Mouse (Mus musculus) hindbrain, embryonic 14.5 days (tissue): Measurements from ENCODE around the gene Camk1. TPM values are rescaled to one million over a fixed set of nuclear protein-coding genes. Genes with fewer than 3 reads are reported as not detected.

Source experiments
- ATAC-seq: fragments of 200-750 bp; cut with Nextera tagmentation; 2 replicates; pipeline ENCODE4 v1.8.0; 2017; ENCODE audit warnings: moderate number of reproducible peaks, mild to moderate bottlenecking, moderate TSS enrichment, moderate library complexity; ENCODE audit not compliant: low FRiP score
- DNase-seq: peaks from one replicate; pipeline ENCODE4 v3.0.0-alpha.2; 2015; ENCODE audit warnings: low spot score
- H3K27ac ChIP-seq: fragments of 300-500 bp; sonication (generic); 2 replicates; pipeline ENCODE4 v1.5.1; 2014; ENCODE audit warnings: mild to moderate bottlenecking, moderate library complexity
- H3K27me3 ChIP-seq: fragments of 300-500 bp; sonication (generic); 2 replicates; pipeline ENCODE4 v1.6.1; 2014; ENCODE audit warnings: mild to moderate bottlenecking, low read length, mixed read lengths; ENCODE audit not compliant: control insufficient read depth, insufficient read depth
- H3K36me3 ChIP-seq: fragments of 300-500 bp; sonication (generic); replicated peaks from 2 replicates; pipeline ENCODE4 v1.6.1; 2014; ENCODE audit not compliant: control insufficient read depth, insufficient read depth
- H3K4me1 ChIP-seq: fragments of 300-500 bp; sonication (generic); replicated peaks from 2 replicates; pipeline ENCODE4 v1.6.1; 2014; ENCODE audit warnings: antibody characterized with exemption, low read length, mixed read lengths; ENCODE audit not compliant: control insufficient read depth, insufficient read depth
- H3K4me2 ChIP-seq: fragments of 300-500 bp; sonication (generic); replicated peaks from 2 replicates; pipeline ENCODE4 v1.6.1; 2014; ENCODE audit warnings: mild to moderate bottlenecking, moderate library complexity
- H3K4me3 ChIP-seq: fragments of 300-500 bp; sonication (generic); replicated peaks from 2 replicates; pipeline ENCODE4 v1.5.1; 2014; ENCODE audit warnings: mild to moderate bottlenecking, low read length
- H3K9ac ChIP-seq: fragments of 300-500 bp; sonication (generic); 2 replicates; pipeline ENCODE4 v1.6.1; 2014
- H3K9me3 ChIP-seq: fragments of 300-500 bp; sonication (generic); 2 replicates; pipeline ENCODE4 v1.6.1; 2016; ENCODE audit warnings: low read length; ENCODE audit not compliant: control insufficient read depth
- WGBS: fragments of 180-500 bp; shearing (Covaris S2); extraction: QIAGEN DNeasy Blood & Tissue Kit; methylation state at CpG from one replicate; pipeline ENCODE4 v1.1.7; 2014; 5-methylcytosine and 5-hydroxymethylcytosine counted together
- polyA plus RNA-seq: library from polyadenylated mRNA; unstranded; fragments of >200 nt; fragmentation: Nextera tagmentation; extraction: Ambion mirVana; gene quantifications from 2 replicates; pipeline ENCODE4 v1.2.1, GENCODE M21; 2014

The Camk1 gene
- polyA plus RNA-seq, 1 experiment from 2014 or later, result 111 TPM

DNA sequence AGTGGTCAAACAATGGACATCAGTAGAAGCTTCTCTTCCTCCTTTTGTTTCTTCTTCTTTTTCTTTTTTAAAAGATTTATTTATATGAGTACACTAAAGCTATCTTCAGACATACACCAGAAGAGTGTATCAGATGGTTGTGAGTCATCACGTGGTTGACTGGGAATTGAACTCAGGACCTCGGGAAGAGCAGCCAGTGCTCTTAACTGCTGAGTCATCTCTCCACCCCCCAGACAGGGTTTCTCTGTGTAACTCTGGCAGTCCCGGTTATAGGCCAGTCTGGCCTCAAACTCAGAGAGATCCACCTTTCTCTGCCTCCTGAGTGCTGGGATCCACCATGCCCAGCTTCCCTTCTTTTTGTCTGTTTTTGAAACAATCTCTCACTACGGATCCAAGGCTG, 47.1 kb downstream of the Camk1 start:
- ATAC-seq (no peak), DNase-seq (no peak)
- H3K4me3 ChIP-seq, result no peak overlapping the region
- H3K4me2 ChIP-seq, result no peak overlapping the region
- H3K4me1 ChIP-seq, result no peaks in the 10 kb centered on the region
- H3K9me3 ChIP-seq, result no peaks in the 10 kb centered on the region
- no peak overlapping the region for H3K27ac ChIP-seq
- H3K9ac ChIP-seq, result no peak overlapping the region
- H3K36me3 ChIP-seq, result no peaks in the 10 kb centered on the region
- H3K27me3 ChIP-seq, result no peaks in the 10 kb centered on the region
- WGBS, result 72% methylated on average over 4 of the region's 4 CpGs

DNA sequence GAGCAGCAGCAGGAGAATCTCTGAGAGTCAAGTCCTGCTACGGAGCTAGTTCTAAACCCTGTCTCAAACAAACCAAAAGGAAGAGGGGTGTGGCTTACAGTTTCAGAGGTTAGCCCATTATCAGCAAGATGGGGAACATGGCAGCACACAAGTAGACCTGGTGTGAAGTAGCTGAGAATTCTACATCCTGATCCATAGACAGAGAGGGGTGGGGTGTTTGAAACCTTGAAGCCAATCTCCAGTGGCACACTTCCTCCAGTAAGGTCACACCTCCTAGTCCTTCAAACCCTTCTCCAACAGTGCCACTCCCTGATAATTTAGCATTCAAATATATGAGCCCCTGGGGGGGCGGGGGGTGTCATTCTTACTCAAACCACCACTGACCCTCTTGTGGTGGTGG, 47.7 kb downstream of the Camk1 start:
- Histone ChIP-seq H3K9me3 (no peaks in the 10 kb centered on the region), H3K9ac (no peak overlapping the region), H3K4me3 (no peak overlapping the region), H3K4me1 (no peaks in the 10 kb centered on the region), H3K36me3 (no peaks in the 10 kb centered on the region), H3K4me2 (no peak overlapping the region), H3K27me3 (no peaks in the 10 kb centered on the region), H3K27ac (no peak overlapping the region)
- DNase-seq (no peak), ATAC-seq (no peak)
- WGBS, result 87% methylated on average over 2 of the region's 2 CpGs

DNA sequence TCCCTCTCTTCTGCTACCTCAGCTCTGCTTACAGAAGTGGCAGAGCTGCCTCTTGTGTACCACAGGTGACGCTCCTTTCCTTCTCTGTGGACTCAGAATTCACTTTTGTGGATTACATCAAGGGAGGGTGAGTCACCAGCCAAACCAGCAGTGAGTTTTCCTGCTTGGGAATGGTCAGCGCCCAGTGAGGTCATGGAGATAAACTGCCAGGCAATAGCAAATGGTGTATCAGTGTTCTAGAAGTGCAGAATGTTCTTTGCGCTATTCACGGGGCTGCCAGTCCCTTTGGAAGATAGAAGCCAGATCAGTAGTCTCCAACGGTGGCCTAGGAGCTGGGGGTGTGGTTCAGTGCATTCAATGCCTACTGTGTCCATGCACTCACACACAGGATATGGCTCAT, 50.8 kb downstream of the Camk1 start:
- DNase-seq, result no peak
- H3K36me3 ChIP-seq, result no peaks in the 10 kb centered on the region
- no peaks in the 10 kb centered on the region for H3K9me3 ChIP-seq
- no peaks in the 10 kb centered on the region for H3K27me3 ChIP-seq
- no peaks in the 10 kb centered on the region for H3K4me1 ChIP-seq
- H3K27ac ChIP-seq, result no peak overlapping the region
- H3K4me3 ChIP-seq, result no peak overlapping the region
- 79% methylated on average over 5 of the region's 5 CpGs for WGBS
- ATAC-seq, result no peak
- no peak overlapping the region for H3K4me2 ChIP-seq
- no peak overlapping the region for H3K9ac ChIP-seq

DNA sequence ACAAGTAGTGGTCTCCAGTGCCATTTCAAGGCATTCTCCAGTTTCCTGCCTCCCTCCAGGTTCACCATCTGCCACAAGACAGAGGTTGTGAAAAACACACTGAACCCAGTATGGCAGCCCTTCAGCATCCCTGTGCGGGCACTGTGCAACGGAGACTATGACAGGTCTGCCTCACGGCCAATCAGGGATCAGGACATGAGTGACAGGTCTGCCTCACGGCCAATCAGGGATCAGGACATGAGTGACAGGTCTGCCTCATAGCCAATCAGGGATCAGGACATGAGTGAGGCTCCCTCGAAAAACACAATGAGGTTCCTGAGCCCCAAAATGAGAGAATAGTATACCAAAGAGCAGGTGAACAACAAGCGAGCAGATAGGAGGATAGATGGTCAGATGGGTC, 53.4 kb downstream of the Camk1 start:
- no peak overlapping the region for H3K27ac ChIP-seq

DNA sequence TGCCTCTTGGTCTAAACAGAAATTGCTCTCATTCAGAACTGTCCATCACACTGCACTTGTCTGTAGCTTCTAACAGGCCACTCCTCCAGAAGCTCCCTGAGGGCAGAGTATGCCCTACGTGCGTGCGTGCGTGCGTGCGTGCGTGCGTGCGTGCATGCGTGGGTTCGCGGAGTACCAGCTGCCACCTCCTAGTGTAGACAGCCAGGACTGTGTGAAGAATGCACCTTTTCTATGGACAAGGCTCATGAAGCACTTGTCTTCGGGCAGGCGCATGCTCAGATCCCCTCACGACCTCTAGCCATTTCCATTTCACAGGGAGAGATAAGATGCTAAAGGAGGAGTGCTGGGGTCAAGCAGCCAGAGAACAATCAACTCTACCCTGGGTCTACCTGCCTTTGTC, 54.4 kb downstream of the Camk1 start:
- no peaks in the 10 kb centered on the region for H3K4me1 ChIP-seq
- 92% methylated on average over 15 of the region's 15 CpGs for WGBS

More for the DNA sequence above, 53.4 kb downstream of the Camk1 start:
- Histone ChIP-seq H3K36me3 (no peaks in the 10 kb centered on the region), H3K4me1 (no peaks in the 10 kb centered on the region), H3K4me2 (no peak overlapping the region), H3K9ac (no peak overlapping the region), H3K27me3 (no peaks in the 10 kb centered on the region), H3K4me3 (no peak overlapping the region), H3K9me3 (no peaks in the 10 kb centered on the region)
- ATAC-seq (no peak), DNase-seq (no peak)
- 73% methylated on average over 6 of the region's 6 CpGs for WGBS

GRCm38 (mm10) chr6:113287236-113287635, 56.5 kb downstream of the Camk1 start:
- Histone ChIP-seq H3K27ac (no peak overlapping the region), H3K4me3 (no peak overlapping the region), H3K9me3 (no peaks in the 10 kb centered on the region), H3K9ac (no peak overlapping the region), H3K4me2 (no peak overlapping the region), H3K36me3 (no peaks in the 10 kb centered on the region), H3K27me3 (peaks cover 29% of the 10 kb centered on the region), H3K4me1 (peaks cover 9% of the 10 kb centered on the region)
- DNase-seq (no peak), ATAC-seq (no peak)
- 66% methylated on average over 4 of the region's 4 CpGs for WGBS

More for the DNA sequence above, 54.4 kb downstream of the Camk1 start:
- no peak overlapping the region for H3K4me2 ChIP-seq
- H3K27me3 ChIP-seq, result peaks cover 8% of the 10 kb centered on the region
- no peak overlapping the region for H3K27ac ChIP-seq
- no peak overlapping the region for H3K9ac ChIP-seq
- no peaks in the 10 kb centered on the region for H3K36me3 ChIP-seq
- no peak overlapping the region for H3K4me3 ChIP-seq
- H3K9me3 ChIP-seq, result no peaks in the 10 kb centered on the region
- ATAC-seq (no peak), DNase-seq (no peak)

GRCm38 (mm10) chr6:113286316-113286715, 57.5 kb downstream of the Camk1 start:
- no peak overlapping the region for H3K27ac ChIP-seq
- ATAC-seq (no peak), DNase-seq (no peak)
- no peak overlapping the region for H3K4me2 ChIP-seq
- no peak overlapping the region for H3K4me3 ChIP-seq
- WGBS, result 69% methylated on average over 1 of the region's 1 CpGs
- peaks cover 15% of the 10 kb centered on the region for H3K4me1 ChIP-seq
- H3K9ac ChIP-seq, result no peak overlapping the region
- H3K27me3 ChIP-seq, result peaks cover 38% of the 10 kb centered on the region
- no peaks in the 10 kb centered on the region for H3K36me3 ChIP-seq
- no peaks in the 10 kb centered on the region for H3K9me3 ChIP-seq

GRCm38 (mm10) chr6:113284931-113285330, 58.9 kb downstream of the Camk1 start:
- DNase-seq (no peak), ATAC-seq (no peak)
- no peak overlapping the region for H3K9ac ChIP-seq
- H3K4me2 ChIP-seq, result no peak overlapping the region
- no peak overlapping the region for H3K27ac ChIP-seq
- H3K4me3 ChIP-seq, result no peak overlapping the region
- peaks cover 44% of the 10 kb centered on the region for H3K27me3 ChIP-seq
- peaks cover 15% of the 10 kb centered on the region for H3K4me1 ChIP-seq
- 83% methylated on average over 3 of the region's 3 CpGs for WGBS
- peaks cover 8% of the 10 kb centered on the region for H3K36me3 ChIP-seq
- H3K9me3 ChIP-seq, result no peaks in the 10 kb centered on the region
